Mouse (Mus musculus): ENCODE data around the gene Spem2. TPM values are rescaled to one million over a fixed set of nuclear protein-coding genes. Genes with fewer than 3 reads are reported as not detected.

Spem2 gene
- polyA plus RNA-seq, 1 experiment from 2014 or later: not detected

DNA sequence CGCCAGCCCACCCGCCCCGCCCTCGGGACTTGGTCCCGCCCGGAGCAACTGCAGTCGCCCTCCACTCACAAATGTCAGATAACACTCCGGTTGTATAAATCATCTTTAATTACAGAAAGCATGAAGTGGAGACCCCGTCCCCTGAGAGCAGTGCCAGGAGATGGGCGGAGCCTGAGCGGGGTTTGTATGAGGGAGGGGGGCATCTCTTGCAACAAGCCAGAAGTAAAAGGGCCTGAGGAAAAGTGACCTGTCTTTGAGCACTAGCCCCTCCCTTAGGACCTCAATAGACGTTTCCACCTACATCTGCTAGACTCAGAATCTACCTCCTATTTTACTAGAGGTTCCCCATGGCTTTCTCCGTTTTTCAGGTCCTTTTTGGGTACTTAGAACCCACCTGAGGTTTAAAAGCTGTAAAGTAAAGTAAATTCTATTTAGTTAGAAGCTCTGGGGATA lies 22.3 kb downstream of the Spem2 start:
- Histone ChIP-seq H3K27me3 (ENCODE audit: control insufficient read depth, insufficient read depth, low read length) (peaks cover 12% of the 10 kb centered on the region), H3K4me2 (peak overlapping the region; percentile 76), H3K4me3 (ENCODE audit: low read depth, low read length) (peak overlapping the region; percentile 31), H3K27ac (ENCODE audit: low read depth, low read length) (no peak overlapping the region), H3K9ac (ENCODE audit: low read length) (peak overlapping the region; percentile 49; the same call in 1 of the 2 replicates), H3K36me3 (ENCODE audit: control insufficient read depth, insufficient read depth, low read length) (no peaks in the 10 kb centered on the region), H3K4me1 (ENCODE audit: control insufficient read depth, insufficient read depth, low read length) (peaks cover 21% of the 10 kb centered on the region), H3K9me3 (ENCODE audit: control insufficient read depth, low read length) (no peaks in the 10 kb centered on the region)
- DNase-seq (ENCODE audit: low spot score, missing footprints): no peak
- 2% methylated on average over 13 of the region's 13 CpGs for WGBS
- no peak for ATAC-seq (ENCODE audit: low FRiP score)

DNA sequence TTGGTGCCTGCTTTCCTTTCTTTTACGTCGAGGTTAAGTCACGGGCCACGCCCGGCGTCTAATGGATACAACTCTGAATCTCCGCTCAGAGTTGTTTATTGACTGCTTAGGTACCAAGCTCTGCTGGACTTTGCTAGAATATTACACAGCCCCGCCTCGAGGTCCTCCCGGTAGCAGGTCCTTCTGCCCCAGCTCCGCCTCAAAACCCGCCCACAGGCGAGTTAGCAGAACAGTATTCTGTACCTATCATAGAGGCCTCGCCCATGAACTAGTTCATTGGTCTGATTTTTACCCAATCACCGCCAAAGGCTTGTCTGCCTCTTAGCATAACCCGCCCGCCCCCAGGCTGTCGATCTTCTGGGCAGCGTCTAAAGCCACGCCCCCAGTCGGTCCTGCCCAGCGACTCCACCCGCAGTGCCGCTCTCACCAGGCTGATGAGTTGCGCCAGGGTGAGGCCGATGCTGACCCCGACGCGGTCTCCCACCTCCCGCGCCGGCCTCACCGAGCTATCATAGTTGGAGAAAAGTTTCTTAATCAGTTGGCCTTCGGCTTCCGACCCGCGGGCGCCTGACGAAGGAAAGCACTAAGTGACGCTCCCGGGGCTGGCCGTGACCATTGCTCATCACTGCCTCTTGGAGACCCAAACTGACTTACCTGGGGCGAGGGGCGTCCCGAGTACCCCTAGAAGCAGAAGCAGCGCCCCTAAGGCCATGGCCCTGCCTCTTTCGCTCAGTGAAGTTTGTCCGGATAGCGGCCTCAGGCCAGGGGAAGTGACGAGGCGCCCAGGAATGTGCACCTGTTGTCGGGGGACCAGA lies 22.9 kb downstream of the Spem2 start, which contains the start of gene Chrnb1:
Gene Chrnb1, minus strand, starts transcription at position 776 of the 815 bp plus-strand sequence.
- Histone ChIP-seq H3K9me3 (ENCODE audit: control insufficient read depth, low read length) (no peaks in the 10 kb centered on the region), H3K36me3 (ENCODE audit: control insufficient read depth, insufficient read depth, low read length) (no peaks in the 10 kb centered on the region), H3K27ac (ENCODE audit: low read depth, low read length) (no peak within 1 kb of the TSS), H3K27me3 (ENCODE audit: control insufficient read depth, insufficient read depth, low read length) (peaks cover 11% of the 10 kb centered on the region), H3K4me1 (ENCODE audit: control insufficient read depth, insufficient read depth, low read length) (peaks cover 20% of the 10 kb centered on the region), H3K9ac (ENCODE audit: low read length) (peak within 1 kb of the TSS; percentile 49; the same call in 1 of the 2 replicates), H3K4me2 (peak within 1 kb of the TSS; percentile 76), H3K4me3 (ENCODE audit: low read depth, low read length) (peak within 1 kb of the TSS; percentile 31)
- ATAC-seq (ENCODE audit: low FRiP score) (peak; percentile 93), DNase-seq (ENCODE audit: low spot score, missing footprints) (peak; percentile 95)
- 2% methylated on average over 52 of the region's 52 CpGs for WGBS

DNA sequence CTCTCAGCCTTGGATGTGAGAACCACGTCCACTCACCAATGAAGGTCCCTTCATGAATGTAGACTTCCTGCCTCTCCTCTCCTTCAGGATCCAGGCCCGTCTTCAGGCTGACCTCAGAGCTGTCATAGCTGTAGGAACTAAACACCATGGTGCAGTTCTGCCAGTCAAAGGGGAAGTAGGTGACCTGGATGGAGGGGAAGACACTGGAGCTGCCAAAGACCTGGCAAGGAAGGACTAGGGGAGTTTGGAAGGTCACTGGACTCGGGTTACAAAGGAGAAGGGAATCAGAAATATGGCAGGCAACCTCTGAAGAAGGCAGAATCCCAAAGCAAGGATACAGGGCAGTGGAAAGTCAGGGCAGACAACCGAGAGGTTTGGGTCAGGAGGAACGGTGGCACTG lies 24.8 kb downstream of the Spem2 start:
- Histone ChIP-seq H3K27me3 (ENCODE audit: control insufficient read depth, insufficient read depth, low read length) (peaks cover 11% of the 10 kb centered on the region), H3K36me3 (ENCODE audit: control insufficient read depth, insufficient read depth, low read length) (no peaks in the 10 kb centered on the region), H3K27ac (ENCODE audit: low read depth, low read length) (no peak overlapping the region), H3K9me3 (ENCODE audit: control insufficient read depth, low read length) (no peaks in the 10 kb centered on the region), H3K9ac (ENCODE audit: low read length) (no peak overlapping the region), H3K4me1 (ENCODE audit: control insufficient read depth, insufficient read depth, low read length) (peaks cover 4% of the 10 kb centered on the region; the same call in 1 of the 2 replicates), H3K4me2 (no peak overlapping the region), H3K4me3 (ENCODE audit: low read depth, low read length) (no peak overlapping the region)
- ATAC-seq (ENCODE audit: low FRiP score): no peak
- WGBS: 62% methylated on average over 5 of the region's 5 CpGs
- peak; percentile 70 for DNase-seq (ENCODE audit: low spot score, missing footprints)

DNA sequence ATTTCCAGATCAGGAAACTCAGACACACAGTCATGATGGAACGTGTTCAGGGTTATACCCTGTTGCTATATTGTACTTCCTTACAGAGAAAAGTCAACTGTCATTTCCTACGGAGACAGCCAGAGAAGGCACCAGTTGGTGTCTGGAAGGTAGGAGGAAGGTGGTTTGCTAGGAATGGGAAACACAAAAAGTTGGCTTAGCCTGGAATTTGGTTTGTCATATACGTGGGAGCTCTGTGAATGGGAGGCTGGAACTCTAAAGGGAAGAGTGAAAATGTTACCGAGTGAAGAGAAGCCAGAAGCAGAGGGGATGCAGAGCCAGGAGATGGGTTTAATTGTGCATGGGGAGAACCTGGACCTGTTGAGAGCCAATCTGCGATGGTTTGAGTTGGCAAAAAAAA lies 26.8 kb downstream of the Spem2 start:
- no peak for DNase-seq (ENCODE audit: low spot score, missing footprints)
- H3K27me3 ChIP-seq (ENCODE audit: control insufficient read depth, insufficient read depth, low read length): peaks cover 5% of the 10 kb centered on the region
- H3K9ac ChIP-seq (ENCODE audit: low read length): no peak overlapping the region
- H3K27ac ChIP-seq (ENCODE audit: low read depth, low read length): no peak overlapping the region
- no peak overlapping the region for H3K4me2 ChIP-seq
- no peaks in the 10 kb centered on the region for H3K36me3 ChIP-seq (ENCODE audit: control insufficient read depth, insufficient read depth, low read length)
- no peaks in the 10 kb centered on the region for H3K9me3 ChIP-seq (ENCODE audit: control insufficient read depth, low read length)
- WGBS: 71% methylated on average over 5 of the region's 5 CpGs
- H3K4me1 ChIP-seq (ENCODE audit: control insufficient read depth, insufficient read depth, low read length): peaks cover 4% of the 10 kb centered on the region; the same call in 1 of the 2 replicates
- no peak for ATAC-seq (ENCODE audit: low FRiP score)
- no peak overlapping the region for H3K4me3 ChIP-seq (ENCODE audit: low read depth, low read length)

DNA sequence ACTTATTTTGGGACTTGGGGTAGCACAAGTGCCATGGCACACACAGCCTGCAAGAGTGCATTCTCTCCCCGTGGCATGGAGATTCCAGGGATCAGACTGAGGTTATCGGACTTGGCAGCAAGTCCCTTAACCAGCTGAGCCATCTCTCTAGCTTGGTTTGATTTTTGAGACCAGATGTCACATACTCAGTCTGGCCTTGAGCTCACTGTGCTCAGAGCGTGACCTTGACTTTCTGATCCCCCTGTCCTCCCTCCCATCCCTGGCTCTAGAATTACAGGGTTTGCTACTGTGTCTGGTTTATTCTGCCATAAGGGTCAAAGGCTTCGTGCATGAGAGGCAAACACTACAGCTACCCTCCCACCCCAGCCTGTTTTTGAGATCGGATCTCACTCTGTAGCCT lies 28.8 kb downstream of the Spem2 start:
- ATAC-seq (ENCODE audit: low FRiP score) (no peak), DNase-seq (ENCODE audit: low spot score, missing footprints) (no peak)
- 76% methylated on average over 5 of the region's 5 CpGs for WGBS
- no peak overlapping the region for H3K27ac ChIP-seq (ENCODE audit: low read depth, low read length)
- no peak overlapping the region for H3K9ac ChIP-seq (ENCODE audit: low read length)
- no peaks in the 10 kb centered on the region for H3K4me1 ChIP-seq (ENCODE audit: control insufficient read depth, insufficient read depth, low read length)
- no peaks in the 10 kb centered on the region for H3K27me3 ChIP-seq (ENCODE audit: control insufficient read depth, insufficient read depth, low read length)
- H3K36me3 ChIP-seq (ENCODE audit: control insufficient read depth, insufficient read depth, low read length): no peaks in the 10 kb centered on the region
- H3K9me3 ChIP-seq (ENCODE audit: control insufficient read depth, low read length): no peaks in the 10 kb centered on the region
- no peak overlapping the region for H3K4me3 ChIP-seq (ENCODE audit: low read depth, low read length)
- H3K4me2 ChIP-seq: no peak overlapping the region

DNA sequence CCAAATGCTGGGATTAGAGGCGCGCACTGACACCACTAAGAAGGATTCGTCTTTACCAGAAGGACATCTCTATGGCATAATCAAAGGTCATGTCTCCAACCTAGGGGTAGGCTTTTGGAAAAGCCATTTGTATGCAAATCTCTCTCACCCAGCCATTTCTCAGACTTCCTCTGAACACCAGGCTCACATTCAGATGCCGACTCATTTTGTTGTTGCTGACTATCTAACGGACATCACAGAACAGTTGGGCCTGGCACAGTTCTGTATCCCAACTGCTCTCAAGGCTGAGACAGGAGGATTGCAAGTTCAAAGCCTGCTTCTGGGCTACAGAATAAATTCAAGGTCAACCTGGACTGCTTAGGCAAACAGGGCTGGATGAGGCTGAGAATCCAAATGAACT lies 31.0 kb downstream of the Spem2 start:
- Histone ChIP-seq H3K27ac (ENCODE audit: low read depth, low read length) (no peak overlapping the region), H3K4me3 (ENCODE audit: low read depth, low read length) (no peak overlapping the region), H3K4me1 (ENCODE audit: control insufficient read depth, insufficient read depth, low read length) (no peaks in the 10 kb centered on the region), H3K9me3 (ENCODE audit: control insufficient read depth, low read length) (no peaks in the 10 kb centered on the region), H3K36me3 (ENCODE audit: control insufficient read depth, insufficient read depth, low read length) (no peaks in the 10 kb centered on the region), H3K9ac (ENCODE audit: low read length) (no peak overlapping the region), H3K4me2 (no peak overlapping the region), H3K27me3 (ENCODE audit: control insufficient read depth, insufficient read depth, low read length) (no peaks in the 10 kb centered on the region)
- DNase-seq (ENCODE audit: low spot score, missing footprints) (no peak), ATAC-seq (ENCODE audit: low FRiP score) (no peak)
- 84% methylated on average over 5 of the region's 5 CpGs for WGBS

DNA sequence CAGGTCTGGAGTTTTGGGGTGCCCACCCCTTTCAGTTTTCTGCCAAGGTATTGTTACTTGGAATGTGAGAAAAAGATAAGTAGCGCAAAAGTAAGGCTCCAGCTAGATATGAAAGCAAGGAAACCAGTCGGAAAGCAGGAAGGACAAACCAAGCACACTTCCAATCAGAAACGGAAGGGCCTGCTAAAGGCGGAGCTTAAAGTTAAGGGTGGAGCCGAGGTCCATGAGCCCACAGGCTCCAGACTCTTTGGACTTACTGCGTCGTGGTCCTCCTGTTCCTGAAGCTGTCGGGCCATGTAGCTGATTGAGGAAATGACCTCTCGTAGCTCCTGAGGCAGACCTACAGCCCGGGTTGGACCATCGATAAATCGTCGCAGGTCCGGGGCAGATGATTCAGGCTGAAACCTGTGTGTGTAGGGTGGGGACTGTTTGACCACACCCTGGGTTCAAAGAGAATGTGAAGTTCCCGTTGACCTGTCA lies 33.4 kb downstream of the Spem2 start:
- ATAC-seq (ENCODE audit: low FRiP score) (no peak), DNase-seq (ENCODE audit: low spot score, missing footprints) (no peak)
- no peak overlapping the region for H3K4me3 ChIP-seq (ENCODE audit: low read depth, low read length)
- H3K9ac ChIP-seq (ENCODE audit: low read length): no peak overlapping the region
- H3K27ac ChIP-seq (ENCODE audit: low read depth, low read length): no peak overlapping the region
- H3K4me1 ChIP-seq (ENCODE audit: control insufficient read depth, insufficient read depth, low read length): no peaks in the 10 kb centered on the region
- H3K36me3 ChIP-seq (ENCODE audit: control insufficient read depth, insufficient read depth, low read length): no peaks in the 10 kb centered on the region
- WGBS: 47% methylated on average over 15 of the region's 15 CpGs
- H3K9me3 ChIP-seq (ENCODE audit: control insufficient read depth, low read length): no peaks in the 10 kb centered on the region
- no peak overlapping the region for H3K4me2 ChIP-seq
- no peaks in the 10 kb centered on the region for H3K27me3 ChIP-seq (ENCODE audit: control insufficient read depth, insufficient read depth, low read length)

DNA sequence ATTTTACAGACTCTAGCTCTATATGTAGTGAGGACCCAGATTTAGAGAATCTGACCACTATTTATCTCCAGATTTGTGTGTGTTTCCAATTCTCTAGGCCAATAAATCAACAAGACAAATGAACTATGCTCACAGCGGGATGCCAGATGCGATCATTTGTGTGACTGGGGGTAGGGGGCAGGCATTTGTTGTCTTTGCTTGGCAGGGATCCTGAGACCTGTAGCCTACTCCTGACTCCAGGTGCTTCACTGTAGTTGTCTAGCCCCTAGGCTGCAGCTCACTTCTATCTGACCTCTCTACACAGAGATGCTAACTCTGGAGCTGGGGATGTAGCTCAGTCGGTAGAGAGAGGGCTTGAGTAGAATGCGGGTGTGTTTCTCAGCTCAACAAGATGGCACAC lies 36.4 kb downstream of the Spem2 start:
- H3K27me3 ChIP-seq (ENCODE audit: control insufficient read depth, insufficient read depth, low read length): no peaks in the 10 kb centered on the region
- H3K9me3 ChIP-seq (ENCODE audit: control insufficient read depth, low read length): no peaks in the 10 kb centered on the region
- H3K36me3 ChIP-seq (ENCODE audit: control insufficient read depth, insufficient read depth, low read length): no peaks in the 10 kb centered on the region
- no peak overlapping the region for H3K27ac ChIP-seq (ENCODE audit: low read depth, low read length)
- no peak for DNase-seq (ENCODE audit: low spot score, missing footprints)
- ATAC-seq (ENCODE audit: low FRiP score): no peak
- no peak overlapping the region for H3K4me3 ChIP-seq (ENCODE audit: low read depth, low read length)
- no peaks in the 10 kb centered on the region for H3K4me1 ChIP-seq (ENCODE audit: control insufficient read depth, insufficient read depth, low read length)
- no peak overlapping the region for H3K9ac ChIP-seq (ENCODE audit: low read length)
- H3K4me2 ChIP-seq: no peak overlapping the region
- 43% methylated on average over 4 of the region's 4 CpGs for WGBS

DNA sequence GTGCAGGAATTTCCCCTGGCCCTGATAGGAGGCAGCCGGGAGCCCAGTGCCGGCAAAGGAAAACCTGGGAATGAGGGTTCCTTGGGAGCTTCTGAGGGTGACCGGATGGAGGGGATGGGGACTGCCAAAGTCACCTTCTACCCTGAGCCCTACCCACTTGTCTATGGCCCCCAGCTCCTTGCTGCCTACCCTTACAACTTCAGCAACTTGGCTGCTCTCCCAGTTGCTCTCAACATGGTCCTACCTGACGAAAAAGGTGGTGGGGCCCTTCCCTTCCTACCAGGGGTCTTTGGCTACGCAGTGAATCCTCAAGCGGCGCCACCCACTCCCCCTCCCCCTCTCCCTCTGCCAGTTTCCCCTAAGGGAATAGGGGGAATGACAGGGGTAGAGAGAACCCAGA lies 39.3 kb downstream of the Spem2 start:
- no peaks in the 10 kb centered on the region for H3K9me3 ChIP-seq (ENCODE audit: control insufficient read depth, low read length)
- H3K27ac ChIP-seq (ENCODE audit: low read depth, low read length): no peak overlapping the region
- no peaks in the 10 kb centered on the region for H3K36me3 ChIP-seq (ENCODE audit: control insufficient read depth, insufficient read depth, low read length)
- H3K4me2 ChIP-seq: no peak overlapping the region
- H3K9ac ChIP-seq (ENCODE audit: low read length): no peak overlapping the region
- 42% methylated on average over 7 of the region's 7 CpGs for WGBS
- no peaks in the 10 kb centered on the region for H3K27me3 ChIP-seq (ENCODE audit: control insufficient read depth, insufficient read depth, low read length)
- H3K4me1 ChIP-seq (ENCODE audit: control insufficient read depth, insufficient read depth, low read length): no peaks in the 10 kb centered on the region
- ATAC-seq (ENCODE audit: low FRiP score) (no peak), DNase-seq (ENCODE audit: low spot score, missing footprints) (no peak)
- no peak overlapping the region for H3K4me3 ChIP-seq (ENCODE audit: low read depth, low read length)
